Mouse (Mus musculus) liver, embryonic 13.5 days (tissue): ENCODE measurements around the gene Zbtb22. TPM values are rescaled to one million over a fixed set of nuclear protein-coding genes. Genes with fewer than 3 reads are reported as not detected.
"Not testable (repeated sequence)": the region's sequence is repeated elsewhere in the genome, so short reads cannot be mapped to it uniquely, and the experiment has no call there.

Source experiments
- ATAC-seq: fragments of 200-750 bp; cut with Nextera tagmentation; 2 replicates; pipeline ENCODE4 v1.8.0; 2017; ENCODE audit warnings: low read depth, mild to moderate bottlenecking, moderate number of reproducible peaks, moderate library complexity
- DNase-seq: peaks from one replicate; pipeline ENCODE4 v3.0.0; 2022
- H3K27ac ChIP-seq: fragments of 300-500 bp; sonication (generic); 2 replicates; pipeline ENCODE4 v1.5.1; 2015; ENCODE audit warnings: moderate library complexity, mild to moderate bottlenecking, inconsistent platforms
- H3K27me3 ChIP-seq: fragments of 300-500 bp; sonication (generic); 2 replicates; pipeline ENCODE4 v1.6.1; 2015; ENCODE audit warnings: mild to moderate bottlenecking, inconsistent platforms
- H3K36me3 ChIP-seq: fragments of 300-500 bp; sonication (generic); 2 replicates; pipeline ENCODE4 v1.6.1; 2015; ENCODE audit warnings: mild to moderate bottlenecking, inconsistent platforms
- H3K4me1 ChIP-seq: fragments of 300-500 bp; sonication (generic); replicated peaks from 2 replicates; pipeline ENCODE4 v1.6.1; 2015; ENCODE audit warnings: inconsistent platforms
- H3K4me2 ChIP-seq: fragments of 300-500 bp; sonication (generic); 2 replicates; pipeline ENCODE4 v1.6.1; 2015; ENCODE audit warnings: inconsistent platforms, mild to moderate bottlenecking, moderate library complexity
- H3K4me3 ChIP-seq: fragments of 300-500 bp; sonication (generic); replicated peaks from 2 replicates; pipeline ENCODE4 v1.5.1; 2015; ENCODE audit warnings: mild to moderate bottlenecking, inconsistent platforms
- H3K9ac ChIP-seq: fragments of 300-500 bp; sonication (generic); 2 replicates; pipeline ENCODE4 v1.6.1; 2015; ENCODE audit warnings: mild to moderate bottlenecking, inconsistent platforms
- H3K9me3 ChIP-seq: fragments of 300-500 bp; sonication (generic); replicated peaks from 2 replicates; pipeline ENCODE4 v1.6.1; 2016; ENCODE audit warnings: inconsistent platforms
- WGBS: fragments of 180-500 bp; shearing (Covaris S2); methylation state at CpG from one replicate; pipeline ENCODE4 v1.1.7; 2015; ENCODE audit not compliant: insufficient replicate concordance; 5-methylcytosine and 5-hydroxymethylcytosine counted together
- polyA plus RNA-seq: library from polyadenylated mRNA; unstranded; fragments of >200 nt; fragmentation: Nextera tagmentation; extraction: Ambion mirVana; gene quantifications from 2 replicates; pipeline ENCODE4 v1.2.1, GENCODE M21; 2015

The Zbtb22 gene
- polyA plus RNA-seq, 1 experiment from 2014 or later: 10.7 TPM

DNA sequence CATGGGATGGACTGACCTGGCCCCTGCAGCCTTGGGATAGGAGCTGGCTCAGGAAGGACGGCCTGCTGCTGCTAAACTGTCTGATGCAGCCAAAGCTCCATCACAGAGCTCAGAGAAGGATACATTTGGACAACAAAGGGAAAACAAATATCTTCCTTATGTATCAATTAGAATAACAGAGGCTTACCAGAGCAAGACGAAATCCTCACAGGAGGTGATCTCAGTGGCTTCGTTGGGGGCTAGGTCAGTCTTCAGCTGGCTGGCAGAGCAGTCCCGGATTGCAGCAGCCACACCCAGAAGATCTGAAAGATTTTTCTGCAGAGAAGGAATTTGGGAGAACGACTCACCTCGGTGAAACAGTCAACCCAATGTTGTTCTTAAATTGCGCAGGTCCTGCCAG lies 23.3 kb upstream of the Zbtb22 start:
- H3K27ac ChIP-seq: no peak overlapping the region
- no peak overlapping the region for H3K9ac ChIP-seq
- H3K4me3 ChIP-seq: no peak overlapping the region
- no peaks in the 10 kb centered on the region for H3K9me3 ChIP-seq
- DNase-seq (no peak), ATAC-seq (no peak)
- peaks cover 4% of the 10 kb centered on the region; the same call in 1 of the 2 replicates for H3K36me3 ChIP-seq
- peaks cover 28% of the 10 kb centered on the region for H3K4me1 ChIP-seq
- no peaks in the 10 kb centered on the region for H3K27me3 ChIP-seq
- H3K4me2 ChIP-seq: no peak overlapping the region
- WGBS: 40% methylated on average over 7 of the region's 7 CpGs

- not testable (repeated sequence) for H3K27me3 ChIP-seq, H3K9ac ChIP-seq, ATAC-seq, H3K36me3 ChIP-seq, H3K4me3 ChIP-seq, H3K9me3 ChIP-seq, DNase-seq, H3K27ac ChIP-seq, H3K4me2 ChIP-seq
- 69% methylated on average over 4 of the region's 4 CpGs for WGBS
- H3K4me1 ChIP-seq: peaks cover 28% of the 10 kb centered on the region
Measured at GRCm38 (mm10) chr17:33893011-33893410, 22.7 kb upstream of the Zbtb22 start.

DNA sequence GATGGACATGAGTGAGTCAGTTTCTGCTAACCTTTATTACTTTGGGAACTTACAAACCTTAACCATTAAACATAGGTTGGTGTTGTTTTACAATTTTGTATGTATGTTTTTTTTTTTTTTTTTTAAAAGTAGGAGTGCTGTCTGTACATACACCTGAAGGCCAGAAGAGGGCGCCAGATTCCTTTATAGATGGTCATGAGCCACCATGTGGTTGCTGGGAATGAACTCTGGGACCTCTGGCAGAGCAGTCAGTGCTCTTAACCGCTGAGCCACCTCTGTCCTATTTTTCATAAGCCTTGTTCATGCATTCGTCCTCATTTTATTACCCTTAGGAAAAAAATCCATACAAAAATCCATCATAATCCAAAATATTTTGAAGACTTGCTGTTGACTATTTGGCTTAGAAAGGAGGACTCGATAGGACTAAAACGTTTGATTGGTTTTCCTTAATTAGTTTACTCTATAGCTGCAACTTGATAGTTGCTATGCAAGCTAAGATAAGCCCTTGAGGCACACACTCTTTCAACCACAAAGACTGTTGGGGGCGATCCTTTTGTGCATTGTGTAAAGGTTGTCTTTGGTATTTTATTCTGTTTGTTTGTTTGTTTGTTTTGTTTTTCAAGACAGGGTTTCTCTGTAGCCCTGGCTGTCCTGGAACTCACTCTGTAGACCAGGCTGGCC lies 18.4 kb upstream of the Zbtb22 start:
- DNase-seq: peak; percentile 52
- H3K36me3 ChIP-seq: no peaks in the 10 kb centered on the region
- H3K4me3 ChIP-seq: no peak overlapping the region
- H3K9ac ChIP-seq: no peak overlapping the region
- H3K27ac ChIP-seq: peak overlapping the region; percentile 93
- peaks cover 54% of the 10 kb centered on the region for H3K4me1 ChIP-seq
- no peak overlapping the region for H3K4me2 ChIP-seq
- no peaks in the 10 kb centered on the region for H3K9me3 ChIP-seq
- no peak for ATAC-seq
- no peaks in the 10 kb centered on the region for H3K27me3 ChIP-seq
- WGBS: 11% methylated on average over 6 of the region's 6 CpGs

- DNase-seq, H3K36me3 ChIP-seq, ATAC-seq, H3K4me2 ChIP-seq, H3K27me3 ChIP-seq, H3K9me3 ChIP-seq, H3K4me3 ChIP-seq: not testable (repeated sequence)
- peaks cover 64% of the 10 kb centered on the region for H3K4me1 ChIP-seq
- WGBS: 70% methylated on average over 4 of the region's 4 CpGs
- peak overlapping the region; percentile 41; the same call in 1 of the 2 replicates for H3K9ac ChIP-seq
- peak overlapping the region; percentile 93 for H3K27ac ChIP-seq
Measured at GRCm38 (mm10) chr17:33898193-33898592, 17.5 kb upstream of the Zbtb22 start.

GRCm38 (mm10) chr17:33899642-33900041 lies 16.1 kb upstream of the Zbtb22 start:
- H3K4me3 ChIP-seq: no peak overlapping the region
- H3K9ac ChIP-seq: peak overlapping the region; percentile 59; the same call in 1 of the 2 replicates
- H3K4me1 ChIP-seq: peaks cover 76% of the 10 kb centered on the region
- H3K27ac ChIP-seq: peak overlapping the region; percentile 93
- DNase-seq (peak; percentile 61), ATAC-seq (peak; percentile 76)
- no peaks in the 10 kb centered on the region for H3K27me3 ChIP-seq
- no peaks in the 10 kb centered on the region for H3K9me3 ChIP-seq
- H3K36me3 ChIP-seq: no peaks in the 10 kb centered on the region
- 6% methylated on average over 4 of the region's 4 CpGs for WGBS
- peak overlapping the region; percentile 19 for H3K4me2 ChIP-seq

DNA sequence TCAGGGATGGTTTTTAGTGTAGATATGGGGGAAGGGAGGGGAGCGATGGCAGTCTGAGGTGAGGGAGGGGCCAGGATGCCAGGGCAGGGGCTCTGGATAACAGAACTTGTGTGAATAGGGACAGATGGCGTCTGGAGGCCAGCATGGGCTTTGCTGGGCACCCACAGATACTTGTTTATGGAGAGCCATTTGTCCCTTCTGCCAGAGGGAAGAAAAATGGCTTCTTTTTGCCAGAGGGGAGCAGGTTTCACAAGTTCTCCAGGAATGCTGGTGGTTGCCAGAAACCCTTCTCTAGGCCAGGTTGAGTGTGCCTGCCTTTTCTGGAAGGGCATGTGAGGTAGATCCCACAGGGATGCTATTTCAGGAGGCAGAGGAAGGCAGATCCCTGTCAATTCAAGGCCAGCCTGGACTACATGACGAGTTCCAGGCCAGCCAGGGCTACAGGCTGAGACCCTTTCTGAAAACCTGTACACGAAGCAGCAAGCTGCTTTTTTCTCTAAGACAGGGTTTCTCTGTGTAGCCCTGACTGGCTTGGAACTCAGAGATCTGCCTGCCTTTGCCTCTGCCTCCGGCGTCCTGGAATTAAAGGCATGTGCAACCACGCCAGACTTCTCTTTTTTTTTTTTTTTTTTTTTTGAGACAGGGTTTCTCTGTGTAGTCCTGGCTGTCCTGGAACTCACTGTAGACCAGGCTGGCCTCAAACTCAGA lies 15.3 kb upstream of the Zbtb22 start:
- Histone ChIP-seq H3K27ac (peak overlapping the region; percentile 93), H3K4me1 (peaks cover 80% of the 10 kb centered on the region)

DNA sequence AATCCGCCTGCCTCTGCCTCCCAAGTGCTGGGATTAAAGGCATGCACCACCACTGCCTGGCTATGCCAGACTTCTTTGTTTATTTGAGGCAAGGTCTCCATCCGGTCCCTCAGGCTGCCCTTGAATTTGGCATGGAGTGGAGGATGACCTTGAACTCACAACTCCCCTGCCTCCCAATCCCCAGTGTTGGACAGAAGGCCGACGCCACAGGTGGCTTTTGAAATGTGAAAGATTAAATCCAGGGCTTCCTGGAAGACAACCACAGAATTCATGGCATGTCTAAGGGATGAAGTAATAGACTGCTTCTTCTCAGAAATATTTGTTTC lies 14.8 kb upstream of the Zbtb22 start:
- Histone ChIP-seq H3K9me3 (no peaks in the 10 kb centered on the region), H3K36me3 (no peaks in the 10 kb centered on the region), H3K27me3 (no peaks in the 10 kb centered on the region), H3K4me1 (peaks cover 84% of the 10 kb centered on the region), H3K4me3 (no peak overlapping the region), H3K4me2 (no peak overlapping the region), H3K27ac (peak overlapping the region; percentile 93), H3K9ac (no peak overlapping the region)
- WGBS: 75% methylated on average over 4 of the region's 4 CpGs
- no peak for ATAC-seq
- DNase-seq: no peak

More for the DNA sequence above, 15.3 kb upstream of the Zbtb22 start:
- Histone ChIP-seq H3K4me3 (no peak overlapping the region), H3K4me2 (peak overlapping the region; percentile 19), H3K27me3 (no peaks in the 10 kb centered on the region), H3K36me3 (no peaks in the 10 kb centered on the region), H3K9me3 (no peaks in the 10 kb centered on the region), H3K9ac (peak overlapping the region; percentile 59)
- ATAC-seq: peak; percentile 31
- DNase-seq: no peak
- 55% methylated on average over 7 of the region's 7 CpGs for WGBS

- H3K36me3 ChIP-seq: no peaks in the 10 kb centered on the region
- H3K27ac ChIP-seq: peak overlapping the region; percentile 64
- ATAC-seq (no peak), DNase-seq (no peak)
- no peak overlapping the region for H3K4me2 ChIP-seq
- no peaks in the 10 kb centered on the region for H3K9me3 ChIP-seq
- whole genome bisulfite sequencing: 70% methylated on average over 4 of the region's 4 CpGs
- no peak overlapping the region for H3K4me3 ChIP-seq
- peaks cover 87% of the 10 kb centered on the region for H3K4me1 ChIP-seq
- H3K27me3 ChIP-seq: no peaks in the 10 kb centered on the region
- no peak overlapping the region for H3K9ac ChIP-seq
Measured at GRCm38 (mm10) chr17:33901653-33902052, 14.1 kb upstream of the Zbtb22 start.

- peak overlapping the region; percentile 18; the same call in 1 of the 2 replicates for H3K4me2 ChIP-seq
- H3K9me3 ChIP-seq: no peaks in the 10 kb centered on the region
- 63% methylated on average over 4 of the region's 4 CpGs for WGBS
- no peak overlapping the region for H3K4me3 ChIP-seq
- H3K4me1 ChIP-seq: peaks cover 88% of the 10 kb centered on the region
- H3K27ac ChIP-seq: peak overlapping the region; percentile 64
- H3K27me3 ChIP-seq: no peaks in the 10 kb centered on the region
- 0 out of 2 replicates have a peak overlapping the region, but pooled peaks have one; percentile 0 for H3K9ac ChIP-seq
- H3K36me3 ChIP-seq: no peaks in the 10 kb centered on the region
- DNase-seq (no peak), ATAC-seq (no peak)
Measured at GRCm38 (mm10) chr17:33902079-33902478, 13.6 kb upstream of the Zbtb22 start.

DNA sequence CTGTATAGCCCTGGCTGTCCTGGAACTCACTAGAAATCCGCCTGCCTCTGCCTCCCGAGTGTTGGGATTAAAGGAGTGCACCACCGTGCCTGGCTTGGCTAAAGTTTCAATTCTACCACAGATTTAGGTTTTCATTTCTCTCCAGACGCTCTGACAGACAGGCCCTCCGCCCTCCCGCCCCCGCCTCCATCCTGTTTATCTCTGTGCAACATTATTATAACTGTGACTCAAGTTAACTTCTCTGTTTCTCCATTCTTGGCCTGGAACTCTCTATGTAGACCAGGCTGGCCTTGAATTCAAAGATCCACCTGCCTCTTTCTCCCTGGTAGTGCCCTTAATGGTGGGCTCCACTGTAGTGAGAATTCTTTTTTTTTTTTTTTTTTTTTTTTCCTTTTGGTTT lies 13.2 kb upstream of the Zbtb22 start:
- H3K4me2 ChIP-seq: peak overlapping the region; percentile 18; the same call in 1 of the 2 replicates

DNA sequence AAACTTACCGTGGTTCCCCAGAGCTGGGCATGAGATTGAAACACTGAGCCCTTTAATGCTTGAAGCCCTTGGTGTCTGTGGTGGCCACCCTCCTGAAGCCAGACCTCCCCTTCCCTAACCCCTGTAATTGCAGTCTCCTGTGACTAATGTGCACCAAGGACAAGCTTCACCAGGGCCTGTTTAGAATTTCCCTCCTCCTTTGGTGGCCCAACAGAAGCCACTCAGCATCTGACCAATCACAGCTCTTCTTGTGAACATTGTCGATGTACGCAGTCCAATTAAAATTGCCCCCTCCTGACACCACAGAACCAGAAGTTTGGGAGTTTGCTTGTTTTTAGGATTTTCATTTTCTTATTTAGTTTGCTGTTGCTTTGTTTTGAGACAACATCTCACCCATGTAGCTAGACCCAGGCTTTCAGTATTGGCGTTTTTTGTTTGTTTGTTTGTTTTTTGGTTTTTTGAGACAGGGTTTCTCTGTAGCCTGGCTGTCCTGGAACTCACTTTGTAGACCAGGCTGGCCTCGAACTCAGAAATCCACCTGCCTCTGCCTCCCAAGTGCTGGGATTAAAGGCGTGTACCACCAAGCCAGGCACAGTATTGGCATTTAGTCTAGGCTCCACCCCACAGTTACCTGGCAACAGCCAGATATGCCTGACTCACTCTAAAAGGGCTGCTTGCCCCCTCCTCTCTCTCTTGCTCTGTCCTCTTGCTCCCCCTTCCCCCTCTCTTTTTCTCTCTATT lies 11.6 kb upstream of the Zbtb22 start:
- not testable (repeated sequence) for H3K27me3 ChIP-seq, H3K36me3 ChIP-seq, ATAC-seq, H3K9me3 ChIP-seq, DNase-seq, H3K4me3 ChIP-seq, H3K4me2 ChIP-seq
- Histone ChIP-seq H3K4me1 (peaks cover 87% of the 10 kb centered on the region), H3K27ac (peak overlapping the region; percentile 64), H3K9ac (0 out of 2 replicates have a peak overlapping the region, but pooled peaks have one; percentile 26)
- WGBS: 61% methylated on average over 6 of the region's 6 CpGs

More for the DNA sequence above, 13.2 kb upstream of the Zbtb22 start:
- Histone ChIP-seq H3K36me3 (no peaks in the 10 kb centered on the region), H3K27me3 (no peaks in the 10 kb centered on the region), H3K4me3 (no peak overlapping the region), H3K4me1 (peaks cover 89% of the 10 kb centered on the region), H3K27ac (peak overlapping the region; percentile 64), H3K9ac (0 out of 2 replicates have a peak overlapping the region, but pooled peaks have one; percentile 0), H3K9me3 (no peaks in the 10 kb centered on the region)
- no peak for DNase-seq
- 14% methylated on average over 7 of the region's 7 CpGs for WGBS
- ATAC-seq: no peak
